Mouse (Mus musculus) erythroblast, embryonic 14.5 days (primary cell): Measurements from ENCODE around the gene Tssc4.

Source experiments
- GATA1 ChIP-seq: IDR thresholded peaks from 2 replicates; pipeline ENCODE4 v1.6.1; 2012; ENCODE audit warnings: low read length, inconsistent platforms, mixed read lengths
- TAL1 ChIP-seq: IDR thresholded peaks from 3 replicates; pipeline ENCODE4 v1.6.1; 2012; ENCODE audit warnings: low read length, inconsistent platforms, mixed read lengths

DNA sequence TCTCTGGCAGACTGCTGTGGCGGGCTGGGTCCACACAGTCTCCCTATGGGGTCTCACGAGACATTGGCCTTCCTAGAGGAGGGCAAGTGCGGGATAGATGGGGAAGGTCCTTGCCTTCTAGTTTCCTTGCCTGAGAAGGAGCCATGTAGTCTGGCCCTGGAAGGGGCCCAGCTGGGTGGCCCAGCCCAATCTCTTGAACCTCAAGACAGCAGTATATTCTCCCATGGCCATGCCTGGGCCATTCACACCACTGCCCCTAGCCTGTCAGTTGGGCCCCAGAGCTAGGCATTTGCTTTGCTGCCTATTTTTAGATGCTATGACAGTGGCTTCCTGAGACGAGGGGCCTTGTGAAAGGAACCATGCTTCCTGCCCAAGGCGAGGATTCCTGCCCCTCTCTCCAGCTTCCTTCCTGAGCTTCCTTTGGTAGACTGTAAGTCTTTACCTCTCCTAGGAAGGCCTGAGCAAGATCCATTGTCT lies 10.8 kb upstream of the Tssc4 start:
- TF ChIP-seq GATA1 (no peak), TAL1 (no peak)
